Mouse (Mus musculus): ENCODE measurements at regions not wholly inside any gene's neighbourhood (a gene's known extent, or its start where the extent isn't known, plus 50 kb on each side); places are given as distances from the start of the nearest gene placed in this dataset.

- DNase-seq (ENCODE audit: low spot score in 2 of 2), result no peak
These were observed 532.9 kb downstream of the Tshz3 start for GRCm38 (mm10) chr7:37230641-37231347.

- no peak for DNase-seq (ENCODE audit: low spot score in 2 of 2)
These were observed 532.6 kb downstream of the Zfp536 start for GRCm38 (mm10) chr7:37240832-37241231.

GRCm38 (mm10) chr7:37241781-37242180 is 531.7 kb downstream of the Zfp536 start:
- DNase-seq (ENCODE audit: low spot score in 2 of 2), result no peak

- DNase-seq (ENCODE audit: low spot score in 2 of 2), result no peak
These were observed 531.0 kb downstream of the Zfp536 start for GRCm38 (mm10) chr7:37242476-37242875.

GRCm38 (mm10) chr7:37246156-37246555 is 527.3 kb downstream of the Zfp536 start:
- DNase-seq (ENCODE audit: low spot score in 2 of 2), result peak in 1 of 2 experiments; percentile 9

DNA sequence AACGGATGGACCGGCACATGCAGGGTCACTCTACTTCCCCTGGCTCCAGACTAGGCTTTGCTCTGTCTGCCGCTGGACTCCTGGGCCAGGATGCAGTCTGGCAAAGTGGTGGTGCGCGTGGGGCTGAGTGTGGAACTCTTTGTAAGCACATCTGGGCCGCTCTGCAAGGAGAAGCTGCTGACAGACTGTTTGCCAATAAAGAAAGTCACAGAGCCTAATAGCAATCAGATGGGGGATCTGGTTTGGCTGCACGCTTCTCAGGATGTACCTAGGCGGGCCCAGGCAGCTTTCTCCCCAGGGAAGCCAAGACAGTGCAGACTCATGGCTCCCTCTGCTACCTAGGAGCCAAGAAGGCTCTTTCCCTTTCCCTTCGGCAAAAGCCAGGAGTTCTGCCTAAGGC is 519.0 kb downstream of the Zfp536 start:
- DNase-seq (ENCODE audit: low spot score in 2 of 2), result no peak

- no peak for DNase-seq (ENCODE audit: low spot score in 2 of 2)
These were observed 517.6 kb downstream of the Zfp536 start for GRCm38 (mm10) chr7:37255840-37256239.

GRCm38 (mm10) chr7:37259293-37259692 is 514.1 kb downstream of the Zfp536 start:
- no peak for DNase-seq (ENCODE audit: low spot score in 2 of 2)

DNA sequence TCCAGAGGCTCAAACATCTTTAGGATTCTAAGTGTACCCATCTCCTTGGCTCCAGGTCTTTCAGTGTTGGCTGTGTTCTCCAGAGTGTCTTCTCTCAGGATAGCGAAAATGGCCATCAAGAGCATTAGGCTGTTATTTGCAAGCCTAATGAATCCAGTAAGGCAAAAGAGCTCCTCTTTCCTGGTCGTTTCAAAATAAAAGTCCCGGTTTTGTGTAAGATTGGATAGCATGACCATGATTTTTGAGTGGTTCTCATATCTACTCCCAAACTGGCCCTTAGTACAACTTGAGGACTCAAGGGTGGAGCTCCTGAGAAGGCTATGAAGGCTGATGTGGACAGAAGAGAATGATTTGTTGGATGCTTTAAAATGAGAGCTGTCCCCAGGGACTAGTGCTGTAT is 510.6 kb downstream of the Zfp536 start:
- DNase-seq (ENCODE audit: low spot score in 2 of 2), result no peak

GRCm38 (mm10) chr7:37267404-37267803 is 506.0 kb downstream of the Zfp536 start:
- no peak for DNase-seq (ENCODE audit: low spot score in 2 of 2)

DNA sequence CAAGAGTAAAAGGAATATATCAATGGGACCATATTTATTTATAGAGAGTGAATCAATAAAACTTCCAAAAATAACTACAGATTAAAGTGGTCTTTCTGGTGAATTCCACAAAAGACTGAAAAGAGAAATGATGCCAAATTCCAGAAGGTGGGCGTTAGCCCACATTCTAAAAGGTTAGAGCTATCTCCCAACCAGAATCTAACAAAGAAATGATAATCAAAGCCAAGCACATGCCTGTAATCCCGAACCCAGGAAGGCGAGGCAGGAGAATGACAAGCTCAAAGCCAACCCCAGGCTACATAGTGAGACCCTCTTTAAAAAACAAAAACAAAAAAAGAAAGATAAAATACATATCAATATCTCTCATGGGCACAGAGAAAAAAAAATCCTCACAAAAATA is 502.6 kb downstream of the Zfp536 start:
- no peak for DNase-seq (ENCODE audit: low spot score in 2 of 2)

- no peak for DNase-seq (ENCODE audit: low spot score in 2 of 2)
These were observed 483.4 kb downstream of the Zfp536 start for GRCm38 (mm10) chr7:37290018-37290417.

- DNase-seq (ENCODE audit: low spot score in 2 of 2), result no peak
These were observed 482.9 kb downstream of the Zfp536 start for GRCm38 (mm10) chr7:37290493-37291045.

- DNase-seq (ENCODE audit: low spot score in 2 of 2), result no peak
These were observed 481.7 kb downstream of the Zfp536 start for GRCm38 (mm10) chr7:37291726-37292125.

DNA sequence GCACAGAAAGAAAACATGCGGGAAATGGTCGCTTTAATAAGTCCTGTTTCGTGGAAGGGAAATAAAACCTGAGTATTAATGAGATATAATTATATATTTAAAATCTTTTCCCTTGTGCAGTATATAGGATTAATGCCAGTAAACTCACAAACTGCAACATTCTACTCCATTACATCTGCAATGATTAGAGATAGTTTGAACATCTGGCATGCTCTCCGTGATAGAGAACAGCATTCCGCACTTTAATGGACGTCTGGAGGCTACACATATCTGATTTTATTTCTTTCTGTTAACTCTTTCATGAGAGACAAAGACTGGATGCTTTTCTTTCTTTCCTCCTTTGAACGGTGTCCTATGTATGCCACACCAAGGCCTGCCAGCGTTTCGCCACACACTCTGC is 480.9 kb downstream of the Zfp536 start:
- DNase-seq (ENCODE audit: low spot score in 2 of 2), result no peak

DNA sequence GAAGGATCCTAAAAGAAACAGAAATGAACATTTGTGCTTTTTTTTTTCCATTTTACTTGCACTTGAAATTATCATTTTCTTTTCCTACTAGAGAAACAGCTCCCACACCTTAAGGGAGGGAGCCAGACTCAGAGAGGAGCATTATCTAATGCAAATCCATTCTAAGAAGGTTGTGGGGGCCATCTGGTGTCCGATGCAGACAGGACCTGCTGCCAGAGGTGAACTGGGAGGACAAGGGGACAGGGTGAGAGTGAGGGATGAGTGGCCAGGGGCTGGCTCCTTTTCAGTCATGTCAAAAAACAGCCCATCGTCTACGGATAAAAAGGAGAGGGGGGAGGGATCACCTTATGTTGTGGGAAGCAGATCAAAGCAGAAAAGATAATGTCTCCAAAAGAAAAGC is 474.6 kb downstream of the Zfp536 start:
- DNase-seq (ENCODE audit: low spot score in 2 of 2), result no peak

DNA sequence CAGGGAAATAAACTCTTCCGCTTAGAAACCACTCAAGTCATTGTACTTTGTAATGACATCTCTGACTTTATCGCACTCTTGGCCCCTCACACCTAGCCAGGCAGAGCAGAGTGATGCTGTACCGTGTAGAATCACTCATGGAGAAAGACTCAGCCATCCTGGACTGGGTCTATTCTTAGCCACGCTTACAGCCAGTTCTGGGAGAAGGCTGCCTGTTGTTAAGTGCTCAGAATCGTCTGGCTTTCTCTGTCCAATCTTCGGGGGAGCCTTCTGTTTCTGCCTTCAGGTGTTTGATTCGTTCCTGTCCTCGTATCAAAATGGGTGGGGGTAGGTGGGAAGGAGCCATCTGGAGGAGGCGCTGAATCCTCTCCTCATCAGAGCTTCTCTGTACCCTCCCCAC is 468.0 kb downstream of the Zfp536 start:
- no peak for DNase-seq (ENCODE audit: low spot score in 2 of 2)

- DNase-seq (ENCODE audit: low spot score in 2 of 2), result no peak
These were observed 466.2 kb downstream of the Zfp536 start for GRCm38 (mm10) chr7:37307191-37307590.

DNA sequence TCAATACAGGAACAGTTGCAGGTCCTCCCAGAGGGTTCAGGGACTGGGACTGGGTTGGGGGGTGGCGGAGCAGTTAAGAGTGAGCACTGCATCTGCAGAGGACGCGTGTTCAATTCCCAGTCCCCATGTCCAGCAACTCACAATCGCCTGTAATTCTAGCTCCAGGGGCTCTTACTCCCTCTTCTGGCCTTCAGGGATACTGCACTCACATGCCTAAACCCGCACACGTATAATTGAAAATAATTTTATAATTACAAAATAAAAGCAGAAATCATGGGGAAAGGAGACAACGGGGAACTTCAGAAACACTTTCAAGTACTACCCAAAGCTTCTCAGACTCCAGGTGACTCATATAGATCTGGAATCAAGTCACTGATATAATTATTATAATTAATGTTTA is 448.8 kb downstream of the Zfp536 start:
- no peak for DNase-seq (ENCODE audit: low spot score in 2 of 2)

DNA sequence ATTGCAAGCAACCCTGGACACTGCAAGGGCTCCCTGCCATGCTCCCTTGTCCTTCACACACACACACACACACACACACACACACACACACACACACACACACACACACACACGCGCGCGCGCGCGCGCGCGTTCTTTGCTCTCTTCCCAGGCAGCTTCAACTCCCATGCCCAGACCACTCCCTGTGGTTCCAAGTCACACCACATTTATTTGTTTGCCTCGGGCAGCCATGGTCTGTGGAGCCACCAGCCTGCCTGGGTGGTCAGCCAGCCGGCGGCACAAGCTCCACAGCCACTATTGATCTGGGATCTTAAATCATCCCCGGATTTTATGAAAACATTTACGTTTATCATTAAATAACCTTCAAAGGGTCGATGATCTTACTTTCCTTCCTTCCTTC is 440.0 kb downstream of the Zfp536 start:
- DNase-seq (ENCODE audit: low spot score in 2 of 2), result no peak

- DNase-seq (ENCODE audit: low spot score in 2 of 2), result no peak
These were observed 438.2 kb downstream of the Zfp536 start for GRCm38 (mm10) chr7:37335212-37335611.

DNA sequence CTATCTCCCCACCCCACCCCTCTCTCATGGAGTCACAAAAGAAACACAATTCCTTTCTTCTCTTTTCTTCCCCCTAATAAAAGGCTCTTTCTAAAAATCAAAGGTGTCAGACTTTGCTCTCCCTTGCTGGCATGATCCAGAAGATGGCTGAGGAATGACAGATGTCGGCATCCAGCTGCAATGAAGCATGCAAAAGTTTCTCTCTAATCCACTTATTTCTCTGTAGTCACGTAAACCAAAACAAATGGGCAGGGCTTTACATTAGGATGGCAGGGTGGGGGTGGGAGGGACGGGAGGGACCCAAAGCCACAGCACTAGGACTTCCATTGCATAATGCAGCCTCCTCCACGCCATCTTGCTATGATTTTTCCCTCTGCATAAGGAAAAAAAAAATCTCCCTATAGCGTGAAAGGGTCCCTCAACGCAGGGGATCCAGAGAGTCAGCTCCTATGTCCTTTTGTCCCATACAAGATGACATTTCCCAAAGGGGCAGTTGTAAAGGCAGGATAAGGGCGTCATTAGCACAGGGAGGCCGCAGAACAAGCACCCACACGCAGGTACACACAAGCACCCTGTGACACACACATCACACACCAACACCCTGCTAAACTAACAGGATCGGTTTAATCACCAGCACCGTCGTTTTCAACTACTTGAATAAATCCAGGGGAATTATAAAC is 437.1 kb downstream of the Zfp536 start:
- no peak for DNase-seq (ENCODE audit: low spot score in 2 of 2)

- DNase-seq (ENCODE audit: low spot score in 2 of 2), result peak; percentile 52 to 73
These were observed 436.4 kb downstream of the Zfp536 start for GRCm38 (mm10) chr7:37336851-37337531.

Measured in frontal cortex, postnatal 10 days (tissue).